Mouse (Mus musculus) brain, embryonic 14.5 days (tissue): ENCODE results near the gene Rnf20.

Source experiments
- CTCF ChIP-seq: fragments of 200-500 bp; IDR thresholded peaks from 2 replicates; pipeline ENCODE4 v1.5.1; 2012; ENCODE audit warnings: inconsistent platforms, mild to moderate bottlenecking, moderate library complexity, borderline replicate concordance; ENCODE audit not compliant: insufficient read depth, insufficient read length; ENCODE audit errors: extremely low read depth
- POLR2A ChIP-seq: fragments of 200-500 bp; IDR thresholded peaks from 2 replicates; pipeline ENCODE4 v1.6.1; 2012; ENCODE audit warnings: mild to moderate bottlenecking, inconsistent platforms, borderline replicate concordance; ENCODE audit not compliant: poor library complexity, insufficient read depth, insufficient read length, severe bottlenecking; ENCODE audit errors: extremely low read depth

DNA sequence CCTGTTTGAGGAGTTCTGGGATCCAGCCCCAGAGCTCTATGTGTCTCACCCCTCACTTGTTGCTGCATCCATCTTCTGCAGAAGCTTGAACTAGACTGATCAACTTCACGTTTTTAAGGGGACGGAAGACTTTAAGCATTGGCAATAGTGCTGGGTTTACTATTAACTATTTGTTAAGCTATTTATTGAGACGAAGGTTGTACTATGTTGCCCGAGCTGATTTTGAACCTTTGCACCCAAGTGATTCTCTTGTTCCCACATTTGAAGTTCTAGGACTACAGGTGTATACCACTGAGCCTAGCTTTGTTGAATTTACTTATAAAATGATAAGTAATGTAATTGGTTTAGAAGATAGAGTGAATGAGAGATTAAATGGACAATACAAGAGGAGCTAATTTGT lies 7.9 kb upstream of the Rnf20 start:
- TF ChIP-seq CTCF (no peak), POLR2A (no peak)
